Mouse (Mus musculus) CH12.LX (cell line): ENCODE data around the gene Topors. TPM values are rescaled to one million over a fixed set of nuclear protein-coding genes. Genes with fewer than 3 reads are reported as not detected.

Experiments
- DNase-seq: peaks from one replicate; pipeline ENCODE4 v3.0.0-alpha.2; 2013; ENCODE audit errors: extremely low read depth
- H3K27ac ChIP-seq: 2 replicates; pipeline ENCODE4 v1.5.1; 2012; ENCODE audit warnings: low read depth, mild to moderate bottlenecking, control low read depth, moderate library complexity; ENCODE audit not compliant: insufficient read depth
- H3K27me3 ChIP-seq: replicated peaks from 2 replicates; pipeline ENCODE3; 2012; ENCODE audit warnings: inconsistent platforms
- H3K36me3 ChIP-seq, 2 experiments: replicated peaks in 1 of 2; 2 replicates each; pipeline versions ENCODE3 to v1.6.1; 2012; ENCODE audit warnings: inconsistent platforms in 1 of 2, low read length in 1 of 2, mild to moderate bottlenecking in 1 of 2, mixed read lengths in 1 of 2, moderate library complexity in 1 of 2; ENCODE audit not compliant: control insufficient read depth in 1 of 2, insufficient read depth in 1 of 2
- H3K4me1 ChIP-seq, 2 experiments: 2 replicates each; pipeline ENCODE4 v1.6.1; 2012; ENCODE audit warnings: inconsistent platforms in 1 of 2, moderate library complexity in 1 of 2; ENCODE audit not compliant: insufficient read depth in 2 of 2, control insufficient read depth in 1 of 2
- H3K4me2 ChIP-seq: 2 replicates; pipeline ENCODE4 v1.6.1; 2012; ENCODE audit warnings: low read depth, mild to moderate bottlenecking, control low read depth; ENCODE audit not compliant: poor library complexity, insufficient read depth, severe bottlenecking
- H3K4me3 ChIP-seq, 3 experiments: fragments of 150-350 bp in 1 of 3; sonication (generic) in 1 of 3; replicated peaks in 1 of 3; 2 replicates each; pipeline versions ENCODE3 to v1.5.1; 2011 to 2012; ENCODE audit warnings: low read depth in 2 of 3, low read length in 2 of 3, mild to moderate bottlenecking in 2 of 3, moderate library complexity in 2 of 3, control low read depth in 1 of 3, improper control_type of control experiment in 1 of 3, inconsistent platforms in 1 of 3, mixed read lengths in 1 of 3; ENCODE audit not compliant: poor library complexity in 1 of 3
- H3K79me2 ChIP-seq: replicated peaks from 2 replicates; pipeline ENCODE4 v1.6.1; 2012; ENCODE audit warnings: mild to moderate bottlenecking, moderate library complexity; ENCODE audit not compliant: control insufficient read depth, poor library complexity, insufficient read depth, severe bottlenecking; ENCODE audit errors: extremely low read depth
- H3K9ac ChIP-seq: 2 replicates; pipeline ENCODE4 v1.6.1; 2012; ENCODE audit warnings: low read depth, mild to moderate bottlenecking, control low read depth, moderate library complexity; ENCODE audit not compliant: insufficient read depth
- H3K9me3 ChIP-seq: replicated peaks from 2 replicates; pipeline ENCODE3; 2012; ENCODE audit warnings: low read length, inconsistent platforms, mixed read lengths
- BHLHE40 ChIP-seq: IDR thresholded peaks from 2 replicates; pipeline ENCODE4 v1.6.1; 2011; ENCODE audit warnings: mild to moderate bottlenecking, low read depth, low read length, improper control_type of control experiment
- CHD1 ChIP-seq: IDR thresholded peaks from 2 replicates; pipeline ENCODE4 v1.6.1; 2012; ENCODE audit warnings: low read depth, low read length, improper control_type of control experiment, inconsistent platforms
- CTCF ChIP-seq, 2 experiments: IDR thresholded peaks in 1 of 2; conservative IDR thresholded peaks in 1 of 2; 2 replicates each; pipeline ENCODE4 v1.5.1; 2011 to 2012; ENCODE audit warnings: low read depth in 2 of 2, low read length in 2 of 2, improper control_type of control experiment in 1 of 2, inconsistent platforms in 1 of 2, mild to moderate bottlenecking in 1 of 2, moderate library complexity in 1 of 2
- E2F4 ChIP-seq: IDR thresholded peaks from 2 replicates; pipeline ENCODE4 v1.6.1; 2011; ENCODE audit warnings: low read depth, low read length, improper control_type of control experiment; ENCODE audit not compliant: insufficient replicate concordance
- ELF1 ChIP-seq: IDR thresholded peaks from 2 replicates; pipeline ENCODE4 v1.6.1; 2014; ENCODE audit warnings: low read depth, mild to moderate bottlenecking, inconsistent platforms, low read length, improper control_type of control experiment
- EP300 ChIP-seq: IDR thresholded peaks from 2 replicates; pipeline ENCODE4 v1.6.1; 2011; ENCODE audit warnings: low read length, improper control_type of control experiment
- ETS1 ChIP-seq: conservative IDR thresholded peaks from 2 replicates; pipeline ENCODE4 v1.6.1; 2012; ENCODE audit warnings: low read depth, mild to moderate bottlenecking, inconsistent platforms, low read length, improper control_type of control experiment, moderate library complexity
- HCFC1 ChIP-seq: IDR thresholded peaks from 2 replicates; pipeline ENCODE4 v1.6.1; 2012; ENCODE audit warnings: low read depth, mild to moderate bottlenecking, inconsistent platforms, low read length, improper control_type of control experiment
- IRF4 ChIP-seq: IDR thresholded peaks from 2 replicates; pipeline ENCODE4 v1.6.1; 2014; ENCODE audit warnings: low read depth, mild to moderate bottlenecking, inconsistent platforms, low read length, improper control_type of control experiment
- JUN ChIP-seq: IDR thresholded peaks from 2 replicates; pipeline ENCODE4 v1.6.1; 2011; ENCODE audit warnings: low read depth, mild to moderate bottlenecking, low read length, improper control_type of control experiment, moderate library complexity; ENCODE audit not compliant: insufficient read depth
- JUND ChIP-seq: conservative IDR thresholded peaks from 2 replicates; pipeline ENCODE4 v1.6.1; 2011; ENCODE audit warnings: low read depth, low read length, improper control_type of control experiment
- MAX ChIP-seq: IDR thresholded peaks from 2 replicates; pipeline ENCODE4 v1.6.1; 2011; ENCODE audit warnings: low read length, improper control_type of control experiment
- MAZ ChIP-seq: IDR thresholded peaks from 2 replicates; pipeline ENCODE4 v1.6.1; 2012; ENCODE audit warnings: low read depth, mild to moderate bottlenecking, inconsistent platforms, low read length, improper control_type of control experiment, moderate library complexity
- MEF2A ChIP-seq: IDR thresholded peaks from 2 replicates; pipeline ENCODE4 v1.6.1; 2014; ENCODE audit warnings: low read depth, mild to moderate bottlenecking, inconsistent platforms, low read length, improper control_type of control experiment, borderline replicate concordance
- MXI1 ChIP-seq: IDR thresholded peaks from 2 replicates; pipeline ENCODE4 v1.6.1; 2011; ENCODE audit warnings: mild to moderate bottlenecking, low read depth, low read length, improper control_type of control experiment
- MYC ChIP-seq: IDR thresholded peaks from 2 replicates; pipeline ENCODE4 v1.6.1; 2011; ENCODE audit warnings: low read depth, mild to moderate bottlenecking, improper control_type of control experiment, low read length
- NELFE ChIP-seq: IDR thresholded peaks from 2 replicates; pipeline ENCODE4 v1.6.1; 2011; ENCODE audit warnings: low read depth, low read length, improper control_type of control experiment
- NRF1 ChIP-seq: IDR thresholded peaks from 2 replicates; pipeline ENCODE4 v1.6.1; 2014; ENCODE audit warnings: low read depth, mild to moderate bottlenecking, inconsistent platforms, low read length, improper control_type of control experiment, moderate library complexity
- PAX5 ChIP-seq: IDR thresholded peaks from 2 replicates; pipeline ENCODE4 v1.6.1; 2012; ENCODE audit warnings: low read length, inconsistent platforms, mixed read lengths
- SIN3A ChIP-seq: IDR thresholded peaks from 2 replicates; pipeline ENCODE4 v1.6.1; 2012; ENCODE audit warnings: low read length, improper control_type of control experiment, inconsistent platforms
- SMC3 ChIP-seq: IDR thresholded peaks from 2 replicates; pipeline ENCODE4 v1.6.1; 2011; ENCODE audit warnings: low read depth, low read length, improper control_type of control experiment
- TBP ChIP-seq: conservative IDR thresholded peaks from 2 replicates; pipeline ENCODE4 v1.6.1; 2011; ENCODE audit warnings: low read depth, low read length, improper control_type of control experiment
- TCF12 ChIP-seq: IDR thresholded peaks from 2 replicates; pipeline ENCODE4 v1.6.1; 2014; ENCODE audit warnings: low read depth, mild to moderate bottlenecking, inconsistent platforms, low read length, improper control_type of control experiment
- USF1 ChIP-seq: IDR thresholded peaks from 2 replicates; pipeline ENCODE4 v1.6.1; 2014; ENCODE audit warnings: low read depth, mild to moderate bottlenecking, inconsistent platforms, low read length, improper control_type of control experiment
- ZC3H11A ChIP-seq: IDR thresholded peaks from 2 replicates; pipeline ENCODE4 v1.6.1; 2012; ENCODE audit warnings: low read depth, mild to moderate bottlenecking, inconsistent platforms, low read length, improper control_type of control experiment
- ZKSCAN1 ChIP-seq: IDR thresholded peaks from 2 replicates; pipeline ENCODE4 v1.6.1; 2012; ENCODE audit warnings: low read depth, inconsistent platforms, low read length, improper control_type of control experiment, borderline replicate concordance
- ZMIZ1 ChIP-seq: IDR thresholded peaks from 2 replicates; pipeline ENCODE4 v1.6.1; 2012; ENCODE audit warnings: low read depth, mild to moderate bottlenecking, inconsistent platforms, low read length, improper control_type of control experiment
- dilution Hi-C: fragments of 300-500 bp; cut with MboI; formaldehyde crosslinking; loops from 2 replicates; pipeline ENCODE4 v1.14.3; 2020; ENCODE audit warnings: low sequenced_read_pairs; ENCODE audit not compliant: extremely low pct_unique_long_range_greater_than_20kb, extremely low pct_ligation_motif_present
- in situ Hi-C: fragments of 300-500 bp; cut with MboI; formaldehyde crosslinking; loops from 3 replicates; pipeline ENCODE4 v1.14.3; 2019; ENCODE audit warnings: low sequenced_read_pairs, low pct_ligation_motif_present, low pct_unique_long_range_greater_than_20kb, mixed read lengths
- polyA plus RNA-seq: library from polyadenylated mRNA; unstranded; fragments of >175 nt; gene quantifications from 2 replicates; pipeline ENCODE4 v1.2.1, GENCODE M21; 2012; ENCODE audit warnings: low read depth; ENCODE audit not compliant: insufficient read length
- total RNA-seq, 2 experiments: library from RNA; depleted of rRNA; stranded (reverse); fragments of 300-350 nt in 1 of 2; fragments of >200 nt in 1 of 2; gene quantifications; 2 replicates each; pipeline ENCODE4 v1.2.3; 2012 to 2014

Gene Topors
- total and polyA plus RNA-seq, 3 experiments = 23.1 to 38.9 (median 36.1) TPM

DNA sequence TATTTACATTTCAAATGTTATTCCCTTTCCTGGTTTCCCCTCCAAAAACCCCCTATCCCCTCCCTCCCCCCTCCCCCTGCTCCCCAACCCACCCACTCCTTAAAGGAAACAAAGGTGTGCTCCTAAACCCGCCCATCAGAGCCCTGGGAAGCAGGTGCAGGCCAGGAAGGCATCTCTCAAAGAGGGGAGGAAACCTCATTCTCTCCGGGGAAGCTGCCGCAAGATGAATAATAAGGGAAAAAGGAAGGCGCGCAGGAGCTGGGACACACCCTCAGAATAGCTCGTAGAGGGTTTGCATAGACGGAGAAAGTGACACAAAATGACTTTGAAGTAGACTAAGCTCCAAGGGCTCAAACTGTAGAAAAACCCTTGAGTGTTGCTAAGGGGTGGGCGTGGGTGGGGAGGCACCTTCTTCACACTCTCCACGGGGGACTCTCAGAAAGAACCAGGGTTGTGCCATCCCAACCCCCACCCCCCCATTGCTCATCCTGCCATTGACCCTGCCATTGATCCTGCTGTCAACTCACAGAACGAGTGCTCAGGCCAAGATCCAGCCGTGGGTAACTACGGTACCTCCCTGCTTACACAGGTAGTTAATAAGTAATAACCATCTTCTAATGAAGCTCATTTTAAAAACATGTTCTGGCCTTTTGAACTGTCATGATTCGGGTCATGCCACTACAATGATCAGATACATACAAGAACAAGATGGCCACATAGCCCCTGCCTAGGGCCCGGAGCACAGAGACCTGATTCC lies 48.5 kb downstream of the Topors start:
- in situ Hi-C loops = no loop called here
- TF ChIP-seq ZC3H11A (no peak), NELFE (no peak), IRF4 (no peak), BHLHE40 (no peak), ELF1 (no peak), EP300 (no peak), MAX (no peak), E2F4 (no peak), ZMIZ1 (no peak), JUN (no peak), PAX5 (no peak), ZKSCAN1 (no peak), NRF1 (no peak), CHD1 (no peak), SMC3 (no peak), MEF2A (no peak), TBP (no peak), MXI1 (no peak), MYC (no peak), ETS1 (no peak)
- TF ChIP-seq, all 38 proteins: peak for 0
- H3K4me1 ChIP-seq = peaks cover 0 to 7% of the 10 kb centered on the region in 2 experiments; a peak in 2 of 4 replicates
- no peak overlapping the region for H3K4me2 ChIP-seq
- no peaks in the 10 kb centered on the region for H3K9me3 ChIP-seq
- no peak for DNase-seq
- no peak overlapping the region for H3K4me3 ChIP-seq
- H3K27me3 ChIP-seq = no peaks in the 10 kb centered on the region
- no peak overlapping the region for H3K27ac ChIP-seq
- dilution Hi-C loops = no loop called here
- H3K9ac ChIP-seq = no peak overlapping the region
- H3K36me3 ChIP-seq = peaks cover 13 to 51% of the 10 kb centered on the region in 2 experiments
- H3K79me2 ChIP-seq = no peaks in the 10 kb centered on the region

DNA sequence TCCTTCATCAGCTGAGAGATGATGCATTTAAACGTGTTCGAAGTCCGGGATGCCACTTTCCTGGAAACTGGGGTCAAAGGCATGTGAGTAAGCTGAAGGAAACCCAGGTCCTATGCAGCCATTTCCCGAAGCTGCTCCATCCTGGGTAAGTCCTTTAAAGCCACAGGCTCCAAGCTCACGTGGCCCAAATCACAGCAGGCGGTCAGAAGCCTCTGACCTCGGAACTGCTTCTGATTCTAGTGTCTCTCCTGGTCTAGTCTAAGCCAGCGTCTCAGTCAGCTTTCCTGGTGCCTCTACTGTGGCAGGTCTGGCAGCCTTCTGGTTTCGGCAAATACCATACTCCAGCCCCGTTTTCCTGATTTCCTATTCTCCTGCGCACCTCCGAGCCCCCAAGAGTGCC lies 49.2 kb downstream of the Topors start:
- dilution Hi-C loops (no loop called here), in situ Hi-C loops (no loop called here)
- H3K27ac ChIP-seq = no peak overlapping the region
- H3K9ac ChIP-seq = no peak overlapping the region
- no peak for DNase-seq
- H3K27me3 ChIP-seq = no peaks in the 10 kb centered on the region
- no peaks in the 10 kb centered on the region for H3K79me2 ChIP-seq
- TF ChIP-seq SMC3 = no peak
- no peak for TF ChIP-seq MYC
- no peak for TF ChIP-seq ZKSCAN1
- TF ChIP-seq USF1 = no peak
- no peak for TF ChIP-seq BHLHE40
- no peak for TF ChIP-seq NRF1
- TF ChIP-seq ELF1 = no peak
- no peak for TF ChIP-seq SIN3A
- no peak for TF ChIP-seq MAX
- TF ChIP-seq NELFE = no peak
- no peak for TF ChIP-seq JUND
- no peak for TF ChIP-seq CTCF (conservative IDR thresholded peaks at IDR 0.05 in 1 of 2, IDR thresholded peaks at IDR 0.05 in 1 of 2; ENCODE audit: low read depth in 2 of 2, low read length in 2 of 2)
- TF ChIP-seq TCF12 = no peak
- TF ChIP-seq TBP = no peak
- TF ChIP-seq HCFC1 = no peak
- TF ChIP-seq MAZ = no peak
- H3K4me3 ChIP-seq = no peak overlapping the region
- no peaks in the 10 kb centered on the region for H3K9me3 ChIP-seq
- H3K4me1 ChIP-seq = peaks cover 0 to 7% of the 10 kb centered on the region in 2 experiments; a peak in 2 of 4 replicates
- H3K36me3 ChIP-seq = peaks cover 15 to 51% of the 10 kb centered on the region in 2 experiments
- H3K4me2 ChIP-seq = no peak overlapping the region
